Comparison of ENCODE assay signal across 20 mouse cellular contexts in the genomic region with DNA sequence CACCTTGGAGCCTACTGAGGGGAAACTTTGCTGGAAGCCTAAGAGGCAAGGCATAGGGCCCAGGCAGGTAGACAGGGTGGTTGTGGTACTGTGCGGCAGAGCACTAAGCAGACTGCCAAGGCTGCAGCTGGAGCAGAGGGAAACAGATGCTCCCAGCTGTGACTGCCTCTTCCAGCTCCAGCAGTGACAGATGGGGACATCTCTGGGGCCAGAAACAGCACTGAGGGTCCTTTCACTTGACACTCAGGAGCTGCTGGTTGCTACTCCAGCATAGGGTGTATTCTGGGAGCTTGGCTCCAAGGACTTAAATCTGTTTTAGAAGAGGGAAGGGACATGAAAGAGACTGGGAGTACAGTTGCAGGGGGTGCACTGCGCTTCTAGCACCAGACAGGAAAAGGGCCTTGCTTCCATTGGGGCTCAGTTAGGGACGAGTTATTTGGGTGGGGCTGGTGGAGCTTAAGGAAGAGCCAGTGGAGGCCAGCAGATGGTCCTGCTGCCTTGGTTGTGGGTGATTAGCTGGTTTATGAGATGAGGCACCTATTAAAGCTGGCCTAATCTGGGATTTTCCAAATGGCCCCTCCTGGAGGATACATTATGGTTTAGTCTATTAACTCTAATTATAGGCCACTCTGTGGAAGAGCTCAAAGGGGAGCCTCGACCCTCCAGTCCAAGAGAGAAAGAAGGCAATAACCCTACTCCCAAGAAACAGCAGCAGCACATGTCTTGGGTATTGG. TPM values are rescaled to one million over a fixed set of nuclear protein-coding genes. Genes with fewer than 3 reads are reported as not detected.
DNase-seq lines count a peak whose midpoint lies in the region; ATAC-seq and TF ChIP-seq lines count a peak whose summit lies in the region.
"Had no signal": no experiment of that assay in that cellular context is flagged by ENCODE, and none has a peak within 500 bp of the region (broad histone marks: within the 10 kb centered on the region; RNA-seq: fewer than 3 reads in every experiment).

No protein-coding gene starts in this region.

- 50% methylated on average over 4 of the region's 4 CpGs for WGBS in hindbrain, embryonic 10.5 days
- WGBS in hindbrain, embryonic 11.5 days, result 64% methylated on average over 4 of the region's 4 CpGs
- 53% methylated on average over 4 of the region's 4 CpGs for WGBS in liver, adult 2 months
- 34% methylated on average over 4 of the region's 4 CpGs for WGBS in limb, embryonic 15.5 days

- no peak overlapping the region for H3K4me2 ChIP-seq in hindbrain, embryonic 11.5 days (replicated peaks; ENCODE audit: low read depth, low read length)
- no peak overlapping the region for H3K4me2 ChIP-seq in limb, embryonic 15.5 days
- H3K4me2 ChIP-seq: forebrain, embryonic 13.5 days; neural tube, embryonic 13.5 days had no signal

- TF ChIP-seq POLR2A in liver, adult 2 months (IDR thresholded peaks at IDR 0.05; ENCODE audit: extremely low read depth, insufficient read depth, low read length), result no peak

- no peak overlapping the region for H3K4me3 ChIP-seq in hindbrain, embryonic 10.5 days
- H3K4me3 ChIP-seq in hindbrain, embryonic 11.5 days (ENCODE audit: low read depth, low read length), result no peak overlapping the region
- no peak overlapping the region for H3K4me3 ChIP-seq in liver, adult 2 months (ENCODE audit: insufficient read depth, low read depth, low read length)
- no peak overlapping the region for H3K4me3 ChIP-seq in limb, embryonic 15.5 days
- H3K4me3 ChIP-seq: embryonic facial prominence, embryonic 13.5 days; forebrain, embryonic 13.5 days; neural tube, embryonic 13.5 days had no signal

- H3K4me1 ChIP-seq in hindbrain, embryonic 10.5 days (replicated peaks), result peaks cover 42% of the 10 kb centered on the region
- H3K4me1 ChIP-seq in hindbrain, embryonic 11.5 days (replicated peaks; ENCODE audit: control insufficient read depth, insufficient read depth, low read length), result peaks cover 4% of the 10 kb centered on the region; the same call in 1 of the 2 replicates
- H3K4me1 ChIP-seq in liver, adult 2 months (ENCODE audit: control insufficient read depth, insufficient read depth, low read length), result peaks cover 20% of the 10 kb centered on the region
- peaks cover 27% of the 10 kb centered on the region for H3K4me1 ChIP-seq in limb, embryonic 15.5 days

- H3K27me3 ChIP-seq in hindbrain, embryonic 10.5 days (ENCODE audit: insufficient read depth, poor library complexity, severe bottlenecking), result peaks cover 33% of the 10 kb centered on the region
- no peaks in the 10 kb centered on the region; the same call in none of the 2 replicates for H3K27me3 ChIP-seq in hindbrain, embryonic 11.5 days (ENCODE audit: control insufficient read depth, insufficient read depth, low read length)
- H3K27me3 ChIP-seq in liver, adult 2 months (ENCODE audit: control insufficient read depth, insufficient read depth, low read length), result no peaks in the 10 kb centered on the region
- H3K27me3 ChIP-seq in limb, embryonic 15.5 days, result no peaks in the 10 kb centered on the region
- H3K27me3 ChIP-seq: embryonic facial prominence, embryonic 13.5 days had no signal

- H3K9me3 ChIP-seq in hindbrain, embryonic 10.5 days, result no peaks in the 10 kb centered on the region
- H3K9me3 ChIP-seq in hindbrain, embryonic 11.5 days (ENCODE audit: control insufficient read depth, low read length), result no peaks in the 10 kb centered on the region
- H3K9me3 ChIP-seq in limb, embryonic 15.5 days, result no peaks in the 10 kb centered on the region
- H3K9me3 ChIP-seq: embryonic facial prominence, embryonic 13.5 days; forebrain, embryonic 13.5 days; neural tube, embryonic 13.5 days had no signal

- no peak overlapping the region for H3K9ac ChIP-seq in hindbrain, embryonic 11.5 days (ENCODE audit: low read depth, low read length)
- H3K9ac ChIP-seq in liver, adult 2 months (ENCODE audit: low read depth, low read length), result 0 out of 2 replicates have a peak overlapping the region, but pooled peaks have one; percentile 10
- no peak overlapping the region for H3K9ac ChIP-seq in limb, embryonic 15.5 days
- H3K9ac ChIP-seq: embryonic facial prominence, embryonic 13.5 days; forebrain, embryonic 13.5 days; neural tube, embryonic 13.5 days had no signal

- no peaks in the 10 kb centered on the region for H3K36me3 ChIP-seq in hindbrain, embryonic 10.5 days
- no peaks in the 10 kb centered on the region for H3K36me3 ChIP-seq in hindbrain, embryonic 11.5 days (ENCODE audit: control insufficient read depth, insufficient read depth, low read length)
- H3K36me3 ChIP-seq in liver, adult 2 months (ENCODE audit: control insufficient read depth, insufficient read depth, low read length), result peaks cover 7% of the 10 kb centered on the region; the same call in 1 of the 2 replicates
- 0 out of 2 replicates have a peak, but pooled peaks cover under 1% of the 10 kb centered on the region for H3K36me3 ChIP-seq in limb, embryonic 15.5 days
- H3K36me3 ChIP-seq: embryonic facial prominence, embryonic 13.5 days; neural tube, embryonic 13.5 days had no signal

- no peak for ATAC-seq in hindbrain, embryonic 11.5 days (ENCODE audit: low FRiP score)
- ATAC-seq in limb, embryonic 15.5 days (ENCODE audit: insufficient number of reproducible peaks, low FRiP score, low TSS enrichment, low read depth), result no peak
- ATAC-seq: inflammation-experienced regulatory T-cells, adult 6 months; midbrain, embryonic 16.5 days had no signal

- H3K27ac ChIP-seq in hindbrain, embryonic 10.5 days, result 0 out of 2 replicates have a peak overlapping the region, but pooled peaks have one; percentile 13
- no peak overlapping the region for H3K27ac ChIP-seq in hindbrain, embryonic 11.5 days (ENCODE audit: low read depth, low read length)
- peak overlapping the region; percentile 67 for H3K27ac ChIP-seq in liver, adult 2 months (replicated peaks; ENCODE audit: insufficient read depth, low read depth, low read length)
- H3K27ac ChIP-seq in limb, embryonic 15.5 days, result 0 out of 2 replicates have a peak overlapping the region, but pooled peaks have one; percentile 22
- H3K27ac ChIP-seq: embryonic facial prominence, embryonic 13.5 days; forebrain, embryonic 13.5 days; macrophage; neural tube, embryonic 13.5 days had no signal

- peak; percentile 19 for DNase-seq in cerebellum, adult 9-11 months
- no peak for DNase-seq in cerebellum, postnatal 4 days (ENCODE audit: low spot score in 2 of 2)
- DNase-seq in hindbrain, embryonic 10.5 days (ENCODE audit: low spot score), result no peak
- no peak for DNase-seq in hindbrain, embryonic 11.5 days (ENCODE audit: low spot score)
- no peak for DNase-seq in liver, adult 2 months (ENCODE audit: extremely low read depth, low read depth, low spot score)
- no peak for DNase-seq in liver
- no peak for DNase-seq in urinary bladder, postnatal 4 days (ENCODE audit: low spot score in 2 of 2)
- DNase-seq: cerebellum, postnatal 10 days; gastrocnemius, postnatal 14 days; right cerebral cortex, adult 18-20 months; thymus, postnatal 14 days had no signal

- TF ChIP-seq CTCF in liver, adult 2 months (IDR thresholded peaks at IDR 0.05; ENCODE audit: low read depth, low read length), result no peak

- peaks cover 7% of the 10 kb centered on the region; the same call in 1 of the 2 replicates for H3K79me2 ChIP-seq in liver, adult 2 months (ENCODE audit: control insufficient read depth, insufficient read depth, low read length)

RNA-seq across cellular contexts. Expression of gene Epha1, which starts 2.3 kb away (rescaled TPM):
- 1.8 and 3.1 TPM in 2 replicates for polyA plus RNA-seq in hindbrain, embryonic 10.5 days (2016; fragmentation: Nextera tagmentation; extraction: Ambion mirVana)
- polyA plus RNA-seq in hindbrain, embryonic 11.5 days (2014; fragmentation: Nextera tagmentation; extraction: Ambion mirVana), result 0.43 and 1.3 TPM in 2 replicates
- 27.6 and 30.9 TPM in 2 replicates for total RNA-seq in liver, adult 2 months (2014; rRNA removed)
- 27.1 and 28.1 TPM in 2 replicates for polyA plus RNA-seq in liver, adult 2 months (2012; rRNA removed)
- polyA plus RNA-seq in limb, embryonic 15.5 days (2015; fragmentation: Nextera tagmentation; extraction: Ambion mirVana), result 25.4 and 30.1 TPM in 2 replicates
- polyA plus RNA-seq: macrophage had no signal

RNA-seq across cellular contexts. Expression of gene Zyx, which starts 21.4 kb away (rescaled TPM):
- polyA plus RNA-seq in hindbrain, embryonic 10.5 days (2016; fragmentation: Nextera tagmentation; extraction: Ambion mirVana), result 86.0 and 103 TPM in 2 replicates
- 57.5 and 60.1 TPM in 2 replicates for polyA plus RNA-seq in hindbrain, embryonic 11.5 days (2014; fragmentation: Nextera tagmentation; extraction: Ambion mirVana)
- 6.4 and 9.5 TPM in 2 replicates for total RNA-seq in liver, adult 2 months (2014; rRNA removed)
- polyA plus RNA-seq in liver, adult 2 months (2012; rRNA removed), result 43.1 and 49.8 TPM in 2 replicates
- 107 and 138 TPM in 2 replicates for polyA plus RNA-seq in limb, embryonic 15.5 days (2015; fragmentation: Nextera tagmentation; extraction: Ambion mirVana)

RNA-seq across cellular contexts. Expression of gene Tas2r143, which starts 29.2 kb away (rescaled TPM):
- polyA plus RNA-seq in hindbrain, embryonic 10.5 days (2016; fragmentation: Nextera tagmentation; extraction: Ambion mirVana), result not detected in 2 replicates
- polyA plus RNA-seq in hindbrain, embryonic 11.5 days (2014; fragmentation: Nextera tagmentation; extraction: Ambion mirVana), result not detected in 2 replicates
- 0.27 and 0.83 TPM in 2 replicates for total RNA-seq in liver, adult 2 months (2014; rRNA removed)
- polyA plus RNA-seq in liver, adult 2 months (2012; rRNA removed), result 0.13 and 0.17 TPM in 2 replicates
- not detected in 2 replicates for polyA plus RNA-seq in limb, embryonic 15.5 days (2015; fragmentation: Nextera tagmentation; extraction: Ambion mirVana)
- total RNA-seq: left cerebral cortex, postnatal 25 days had no signal
- polyA plus RNA-seq: embryonic facial prominence, embryonic 13.5 days; forebrain, embryonic 13.5 days; inflammation-experienced regulatory T-cells, adult 6 months; macrophage; midbrain, embryonic 16.5 days; neural tube, embryonic 13.5 days had no signal

RNA-seq across cellular contexts. Expression of gene Tas2r135, which starts 34.4 kb away (rescaled TPM):
- not detected in 2 replicates for polyA plus RNA-seq in hindbrain, embryonic 10.5 days (2016; fragmentation: Nextera tagmentation; extraction: Ambion mirVana)
- polyA plus RNA-seq in hindbrain, embryonic 11.5 days (2014; fragmentation: Nextera tagmentation; extraction: Ambion mirVana), result 0.15 TPM in 1 of 2 replicates, not detected in the other
- 0.27 and 0.28 TPM in 2 replicates for total RNA-seq in liver, adult 2 months (2014; rRNA removed)
- not detected in 2 replicates for polyA plus RNA-seq in liver, adult 2 months (2012; rRNA removed)
- polyA plus RNA-seq in limb, embryonic 15.5 days (2015; fragmentation: Nextera tagmentation; extraction: Ambion mirVana), result not detected in 2 replicates
- total RNA-seq: gastrocnemius, postnatal 14 days; left cerebral cortex, postnatal 25 days had no signal
- polyA plus RNA-seq: embryonic facial prominence, embryonic 13.5 days; forebrain, embryonic 13.5 days; inflammation-experienced regulatory T-cells, adult 6 months; large intestine, adult 2 months; macrophage; midbrain, embryonic 16.5 days; neural tube, embryonic 13.5 days had no signal

RNA-seq across cellular contexts. Expression of gene Fam131b, which starts 46.4 kb away (rescaled TPM):
- 1.4 and 2.9 TPM in 2 replicates for polyA plus RNA-seq in hindbrain, embryonic 10.5 days (2016; fragmentation: Nextera tagmentation; extraction: Ambion mirVana)
- 2.6 and 3.1 TPM in 2 replicates for polyA plus RNA-seq in hindbrain, embryonic 11.5 days (2014; fragmentation: Nextera tagmentation; extraction: Ambion mirVana)
- under 0.01 TPM in 1 of 2 replicates, not detected in the other for total RNA-seq in liver, adult 2 months (2014; rRNA removed)
- polyA plus RNA-seq in liver, adult 2 months (2012; rRNA removed), result not detected in 2 replicates
- polyA plus RNA-seq in limb, embryonic 15.5 days (2015; fragmentation: Nextera tagmentation; extraction: Ambion mirVana), result 0.15 and 0.19 TPM in 2 replicates
- polyA plus RNA-seq: inflammation-experienced regulatory T-cells, adult 6 months; macrophage had no signal
